Mouse (Mus musculus): ENCODE data around the gene Asna1.

Gene Asna1

DNA sequence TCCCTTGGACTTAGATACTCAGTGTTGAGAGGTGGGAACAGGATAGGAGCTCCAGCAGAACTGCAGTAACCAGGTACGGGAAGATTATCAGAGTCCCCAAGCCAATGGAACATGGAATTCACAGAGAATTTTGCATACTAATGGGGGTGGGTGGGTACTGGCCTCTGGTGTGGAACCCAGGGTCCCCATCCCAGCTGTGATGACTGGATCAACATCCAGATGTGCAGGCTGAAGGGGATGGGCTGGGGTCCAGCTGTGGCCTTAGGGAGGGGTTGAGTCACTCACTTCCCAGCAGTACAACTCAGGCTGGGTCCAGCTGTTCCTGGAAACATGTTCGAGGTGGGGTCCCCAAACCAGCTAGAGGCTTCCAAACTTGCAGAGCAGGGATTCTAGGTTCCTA, 37.2 kb downstream of the Asna1 start:
- DNase-seq = no peak

DNA sequence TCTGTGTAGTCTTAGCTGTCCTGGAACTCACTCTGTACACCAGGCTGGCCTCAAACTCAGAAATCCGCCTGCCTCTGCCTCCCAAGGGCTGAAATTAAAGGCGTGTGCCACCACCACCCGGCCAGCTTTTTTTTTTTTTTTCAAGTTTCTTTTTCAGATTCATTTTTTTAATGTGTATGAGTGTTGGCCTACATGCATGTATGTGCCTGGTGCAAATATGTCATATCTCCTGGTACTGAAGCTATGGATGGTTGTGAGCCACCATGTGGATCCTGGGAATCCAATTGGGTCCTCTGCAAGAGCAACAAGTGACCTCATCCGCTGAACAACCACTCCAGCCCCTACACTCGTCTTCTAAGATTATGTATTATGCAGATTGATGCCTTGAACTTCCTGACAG, 37.7 kb downstream of the Asna1 start:
- DNase-seq = no peak

DNA sequence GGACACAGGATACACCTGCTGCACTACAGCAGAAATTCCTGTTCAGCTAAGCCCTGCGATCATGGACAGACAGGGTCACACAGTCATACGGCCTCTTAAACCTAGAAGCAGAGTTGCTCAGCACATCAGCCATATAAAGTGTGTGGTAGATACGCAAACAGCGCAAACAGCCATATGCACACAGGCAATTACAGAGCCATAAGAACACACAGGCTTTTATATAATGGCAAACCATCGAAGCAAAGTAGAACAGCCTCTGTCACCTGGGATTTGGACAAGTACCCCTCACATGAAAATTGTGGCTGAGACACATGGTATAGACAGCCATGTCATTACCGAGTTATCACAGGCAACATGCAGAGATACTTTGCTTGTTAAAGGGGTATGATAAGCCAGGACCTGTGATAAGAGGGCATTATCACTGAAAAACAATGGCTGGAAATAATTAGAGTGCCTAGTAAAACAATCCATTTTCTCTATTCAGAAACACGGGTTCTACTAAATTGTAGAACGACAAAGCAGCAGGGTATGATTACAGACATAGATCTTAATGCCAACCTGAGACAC, 38.6 kb downstream of the Asna1 start:
- no peak for DNase-seq

DNA sequence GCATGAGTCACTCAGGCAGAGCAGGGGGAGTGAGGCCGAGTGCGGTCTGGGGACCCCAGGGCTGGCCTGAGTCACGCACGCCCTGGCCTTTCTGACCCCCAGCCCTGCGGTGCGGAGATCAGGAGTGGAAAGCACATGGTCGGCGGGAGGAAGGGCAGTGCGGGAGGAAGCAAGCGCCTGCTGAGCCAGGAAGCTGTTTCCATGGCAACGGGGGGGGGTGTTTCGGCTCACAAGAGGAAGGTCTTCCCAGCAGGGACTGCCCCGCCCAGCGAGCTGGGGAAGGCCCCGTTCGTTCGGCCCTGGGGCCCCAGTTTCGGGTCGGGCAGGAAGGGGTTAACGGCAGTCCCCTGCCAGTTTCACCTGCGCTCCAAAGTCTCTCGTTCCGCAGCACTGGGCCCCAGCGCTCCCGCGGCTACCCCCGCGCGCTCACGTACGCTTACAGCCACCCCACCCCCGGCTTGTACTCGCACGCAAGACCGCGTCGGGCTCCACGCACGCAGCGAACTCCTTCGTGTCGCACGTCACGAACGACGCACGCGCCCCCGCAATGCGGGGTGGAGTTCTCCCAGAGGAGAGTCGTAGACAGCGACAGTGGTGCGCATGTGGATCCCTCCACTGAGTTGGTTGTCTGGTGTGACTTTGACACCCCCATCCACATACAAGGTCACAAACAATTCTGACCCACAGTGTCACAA, 39.2 kb downstream of the Asna1 start:
- peak; percentile 92 for DNase-seq

DNA sequence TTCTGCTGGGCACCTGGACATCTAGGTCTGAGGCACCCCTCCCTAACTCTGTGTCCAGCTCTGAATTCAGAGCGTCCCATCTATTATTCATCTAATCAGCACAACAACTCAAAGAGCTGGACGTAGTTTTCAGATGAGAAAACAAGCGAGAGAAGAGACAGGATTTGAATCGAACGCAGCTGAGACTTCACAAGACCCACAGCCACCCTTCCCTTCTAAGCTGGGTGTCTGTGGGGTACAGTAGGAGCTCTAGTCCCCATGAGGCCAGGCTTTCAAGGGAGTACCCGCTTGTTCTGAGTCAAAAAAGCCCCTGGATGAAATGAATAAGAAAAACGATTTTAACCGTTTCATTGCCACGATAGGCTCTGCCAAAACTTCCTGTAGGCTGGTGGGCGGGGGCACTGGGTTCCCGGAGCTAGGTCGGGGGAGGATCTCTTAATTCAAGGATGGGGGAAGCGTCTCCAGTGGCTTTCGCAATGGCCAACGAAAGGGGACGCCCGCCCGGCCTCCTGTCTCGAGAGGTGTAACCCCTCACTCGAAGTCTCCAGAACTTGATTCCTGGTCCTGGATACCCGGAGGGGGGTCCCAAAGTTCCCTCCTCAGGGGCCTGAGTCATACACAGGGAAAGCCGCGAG, 39.9 kb downstream of the Asna1 start:
- DNase-seq = no peak

DNA sequence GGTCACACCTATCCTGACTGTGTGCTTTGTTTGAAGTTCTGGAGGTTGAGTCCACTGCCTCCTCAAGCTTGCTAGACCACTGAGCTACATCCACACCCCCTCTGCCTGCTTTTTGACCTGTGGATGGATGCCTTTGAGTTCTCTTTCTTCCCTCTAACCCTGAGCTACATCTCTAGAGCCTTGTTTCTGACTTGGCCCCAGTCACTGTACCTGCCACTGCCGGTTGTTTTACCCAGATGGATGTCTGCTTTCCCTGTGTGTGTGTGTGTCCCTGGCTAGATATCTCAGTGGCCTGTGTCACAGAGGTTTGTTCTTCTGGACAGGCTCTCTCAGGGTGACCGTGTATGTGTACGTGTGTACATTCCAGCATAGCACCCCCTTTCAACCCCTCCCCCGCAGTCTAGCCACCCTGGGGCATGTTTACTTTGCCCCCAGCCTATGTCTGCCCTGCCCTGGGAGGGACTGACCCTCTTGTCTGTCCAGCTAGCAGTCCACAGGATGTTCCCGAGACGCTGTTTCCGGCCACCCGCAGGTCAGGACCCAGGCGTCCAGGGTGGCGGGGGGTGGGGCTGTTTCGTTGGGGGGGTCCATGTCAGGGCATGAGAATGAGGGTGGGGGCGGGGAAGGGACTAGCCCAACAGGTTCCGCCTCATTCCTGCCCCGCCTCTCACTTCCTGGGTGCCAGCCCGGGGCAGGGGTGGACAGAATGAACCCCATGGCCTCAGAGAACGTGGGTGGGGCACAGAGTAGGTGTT, 40.6 kb downstream of the Asna1 start:
- DNase-seq = peak; percentile 78

DNA sequence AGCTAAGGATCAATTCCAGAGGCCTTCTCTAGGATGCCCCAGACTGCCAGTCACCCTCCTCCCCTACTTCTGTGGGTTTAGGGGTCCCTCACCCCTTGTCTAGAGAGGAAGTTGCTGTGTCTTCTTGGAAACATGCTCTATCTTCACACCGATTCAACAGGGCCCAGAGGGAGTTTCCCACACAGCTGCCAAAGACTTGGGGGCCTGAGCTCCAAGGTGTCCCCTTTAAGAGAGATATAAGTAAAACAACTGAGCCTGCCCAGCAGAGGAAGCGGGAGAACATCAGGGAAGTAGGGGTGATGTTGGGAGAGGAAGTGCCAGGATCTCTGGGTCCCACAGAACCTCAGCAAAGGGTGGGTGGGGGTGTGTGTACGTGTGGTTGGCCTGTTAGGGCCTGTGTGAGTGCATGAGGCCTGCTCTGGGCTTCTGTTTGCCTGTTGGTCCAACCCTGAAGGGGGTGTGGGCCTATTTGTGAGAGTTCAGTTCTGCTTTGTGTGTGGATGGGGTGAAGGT, 42.5 kb downstream of the Asna1 start:
- no peak for DNase-seq

DNA sequence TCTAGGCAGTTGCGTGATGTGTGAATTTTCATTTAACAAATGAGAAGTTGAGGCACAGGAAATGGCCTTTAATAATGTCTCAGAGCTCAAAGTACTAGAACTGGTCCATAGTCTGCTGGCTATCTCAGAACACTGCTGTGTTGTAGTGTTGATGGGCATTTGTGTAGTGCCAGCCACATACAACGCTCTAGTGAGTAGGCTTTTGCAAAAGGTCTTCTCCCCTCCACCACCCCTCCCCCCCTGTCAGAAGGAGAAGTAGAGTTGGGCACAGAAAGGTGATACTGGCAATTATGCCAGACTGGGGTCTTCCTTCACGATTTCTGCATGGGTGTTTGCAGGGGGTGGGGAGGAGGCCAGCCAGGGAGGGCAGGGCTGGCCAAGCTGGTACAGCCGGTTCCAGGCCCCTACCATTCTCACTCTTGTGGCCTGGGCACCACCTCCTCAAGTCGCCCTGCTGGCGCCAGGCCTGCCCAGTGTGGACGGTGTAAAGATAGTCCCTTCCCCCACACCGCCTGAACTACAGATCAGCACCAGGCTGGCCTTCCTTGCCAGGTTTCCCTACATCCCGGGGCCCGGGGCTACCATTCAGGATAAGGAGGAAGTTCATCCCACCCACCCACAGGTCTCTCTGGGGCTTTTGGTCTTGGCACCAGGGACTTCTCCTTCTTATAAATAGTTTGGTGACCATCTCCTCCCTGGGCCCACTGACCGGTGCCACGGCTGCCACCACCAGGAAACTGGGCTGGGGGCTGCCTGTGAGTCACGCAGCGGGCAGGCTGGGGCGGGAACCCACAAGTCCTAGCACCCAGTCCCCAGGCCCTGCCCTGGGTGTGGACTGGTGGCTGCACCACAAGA, 43.2 kb downstream of the Asna1 start:
- peak; percentile 69 for DNase-seq

DNA sequence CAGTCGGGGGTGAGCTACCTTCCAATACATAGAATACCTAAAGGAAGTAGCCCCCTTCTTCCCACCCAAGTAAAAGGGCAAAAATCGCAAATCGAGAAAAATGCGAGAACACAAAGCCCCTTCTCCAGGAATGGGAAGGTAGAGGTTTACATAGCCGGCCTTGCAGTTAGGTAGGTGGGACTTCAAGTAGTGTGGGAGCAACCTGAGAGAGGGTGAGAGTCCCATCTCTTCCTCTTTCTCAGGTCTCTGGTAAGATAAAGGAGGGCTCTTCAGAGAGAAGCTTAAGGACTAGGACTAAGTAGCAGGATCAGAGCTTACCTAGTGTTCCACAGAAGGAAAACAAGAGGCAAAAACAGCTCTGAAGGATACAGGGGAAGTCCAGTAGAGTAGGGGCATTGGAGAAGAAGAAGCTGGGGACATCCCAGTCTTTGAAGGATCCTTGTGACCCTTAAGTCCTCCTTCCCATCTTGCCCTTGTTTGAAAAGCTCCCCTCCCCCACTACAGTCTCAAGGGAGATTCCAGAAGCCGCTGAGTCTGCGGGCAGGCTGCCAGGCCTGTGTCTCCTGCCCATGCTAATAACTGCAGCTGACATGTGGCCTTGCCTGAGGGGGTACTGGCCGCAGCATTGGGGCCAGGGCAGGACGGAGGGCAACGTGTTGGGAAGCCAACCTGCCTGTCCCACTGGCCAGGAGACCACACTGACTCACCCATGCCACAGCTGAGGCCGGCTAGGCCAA, 44.3 kb downstream of the Asna1 start:
- DNase-seq = peak; percentile 98

DNA sequence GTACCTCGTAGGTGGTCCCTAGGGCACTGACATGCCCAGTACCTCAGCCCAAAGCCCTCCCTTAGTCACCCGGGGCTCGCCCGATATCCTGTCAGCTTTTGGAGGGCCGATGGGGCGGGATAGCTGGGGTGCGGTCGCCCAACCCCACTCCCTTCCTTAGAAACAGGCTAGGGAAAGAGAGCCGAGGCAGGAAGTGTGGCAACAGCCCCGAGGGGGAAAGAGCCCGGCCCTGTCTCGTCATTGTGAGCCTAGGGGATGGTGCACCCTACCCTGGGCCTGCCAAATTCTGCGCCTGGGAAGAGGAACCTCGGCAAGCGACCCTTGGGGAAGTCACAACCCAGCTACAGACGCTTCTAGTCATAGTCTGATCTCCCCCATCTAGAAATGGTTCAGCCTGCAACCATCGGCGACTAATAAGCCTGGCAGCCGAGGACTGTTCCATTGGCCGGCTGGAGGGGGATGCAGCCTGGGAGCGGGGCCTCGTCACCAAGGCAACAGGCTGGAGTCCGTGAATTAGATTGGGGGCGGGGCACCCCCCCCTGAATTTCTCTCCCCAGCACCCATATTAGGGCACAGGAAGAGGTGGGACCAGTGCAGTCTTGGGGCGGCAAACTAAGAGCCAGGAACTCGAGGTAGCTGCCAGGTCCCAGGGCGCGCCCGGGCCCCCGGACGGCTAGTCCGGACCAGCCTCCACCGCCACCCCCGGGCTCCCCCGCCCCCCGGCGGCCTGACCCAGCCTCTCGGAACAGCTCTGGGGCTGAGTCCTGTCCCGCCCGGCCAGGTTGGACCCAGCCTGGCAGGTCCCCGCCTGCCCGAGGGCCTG, 45.3 kb downstream of the Asna1 start:
- peak; percentile 98 for DNase-seq

DNA sequence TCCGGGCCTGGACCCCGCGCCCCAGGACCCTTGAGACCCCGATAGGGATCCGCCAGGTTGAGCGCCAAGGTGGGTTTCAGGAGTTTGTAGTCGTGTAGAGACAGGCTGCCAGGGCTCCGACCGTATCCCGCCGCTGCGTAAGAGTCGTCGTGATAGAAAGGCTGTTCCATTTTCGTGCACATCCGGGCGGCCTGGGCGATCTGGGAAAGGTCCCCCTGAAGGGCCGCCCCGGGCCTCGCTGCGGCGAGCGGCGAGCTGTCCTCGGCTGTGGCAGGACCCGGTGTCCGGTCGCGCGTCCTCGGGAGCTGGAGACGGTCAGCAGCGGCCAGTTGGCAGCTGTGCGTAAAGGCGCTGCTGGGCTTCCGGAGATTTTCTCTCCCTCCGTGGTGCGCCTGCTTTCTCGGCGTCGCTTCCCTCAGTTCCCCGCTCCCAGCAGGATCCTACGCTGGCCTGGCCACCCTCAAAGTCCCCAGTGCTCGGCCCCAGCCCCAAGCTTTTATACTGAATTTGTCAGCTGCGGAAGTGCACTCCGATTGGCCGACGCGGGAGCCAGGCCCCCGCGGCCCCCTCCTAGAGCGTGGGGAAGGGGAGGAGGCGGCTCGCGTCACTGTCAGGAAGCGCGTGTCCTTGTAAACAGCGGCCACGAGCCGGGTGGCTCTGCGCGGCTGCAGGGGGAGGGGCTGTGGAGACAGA, 46.7 kb downstream of the Asna1 start, which contains the start of gene Junb:
Junb (minus strand) TSS at position 471 of the 693 bp plus-strand sequence.
- DNase-seq = peak; percentile 97

DNA sequence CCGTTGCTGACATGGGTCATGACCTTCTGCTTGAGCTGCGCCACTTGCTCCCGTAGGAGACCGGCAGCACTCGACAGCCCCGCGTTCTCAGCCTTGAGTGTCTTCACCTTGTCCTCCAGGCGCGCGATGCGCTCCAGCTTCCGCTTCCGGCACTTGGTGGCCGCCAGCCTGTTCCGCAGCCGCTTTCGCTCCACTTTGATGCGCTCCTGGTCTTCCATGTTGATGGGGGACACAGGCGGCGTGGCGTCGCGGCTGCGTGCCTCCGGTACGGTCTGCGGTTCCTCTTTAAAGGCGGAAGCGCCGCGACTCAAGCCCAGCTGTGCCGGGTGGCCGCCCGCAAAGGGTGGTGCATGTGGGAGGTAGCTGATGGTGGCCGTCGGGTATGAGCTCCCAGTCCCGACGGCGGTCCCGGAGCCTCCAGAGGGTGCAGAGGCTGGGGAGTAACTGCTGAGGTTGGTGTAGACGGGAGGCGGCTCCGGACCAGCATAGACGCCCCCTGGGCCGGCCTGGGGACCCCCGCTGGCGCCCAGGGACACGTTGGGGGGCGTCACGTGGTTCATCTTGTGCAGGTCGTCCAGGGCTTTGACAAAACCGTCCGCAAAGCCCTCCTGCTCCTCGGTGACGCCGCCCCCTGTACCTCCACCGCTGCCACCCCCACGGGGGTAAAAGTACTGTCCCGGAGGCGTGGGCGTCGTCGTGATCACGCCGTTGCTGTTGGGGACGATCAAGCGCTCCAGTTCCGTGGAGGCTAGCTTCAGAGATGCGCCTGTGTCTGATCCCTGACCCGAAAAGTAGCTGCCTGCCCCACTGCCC, 47.4 kb downstream of the Asna1 start:
- DNase-seq = peak; percentile 70

DNA sequence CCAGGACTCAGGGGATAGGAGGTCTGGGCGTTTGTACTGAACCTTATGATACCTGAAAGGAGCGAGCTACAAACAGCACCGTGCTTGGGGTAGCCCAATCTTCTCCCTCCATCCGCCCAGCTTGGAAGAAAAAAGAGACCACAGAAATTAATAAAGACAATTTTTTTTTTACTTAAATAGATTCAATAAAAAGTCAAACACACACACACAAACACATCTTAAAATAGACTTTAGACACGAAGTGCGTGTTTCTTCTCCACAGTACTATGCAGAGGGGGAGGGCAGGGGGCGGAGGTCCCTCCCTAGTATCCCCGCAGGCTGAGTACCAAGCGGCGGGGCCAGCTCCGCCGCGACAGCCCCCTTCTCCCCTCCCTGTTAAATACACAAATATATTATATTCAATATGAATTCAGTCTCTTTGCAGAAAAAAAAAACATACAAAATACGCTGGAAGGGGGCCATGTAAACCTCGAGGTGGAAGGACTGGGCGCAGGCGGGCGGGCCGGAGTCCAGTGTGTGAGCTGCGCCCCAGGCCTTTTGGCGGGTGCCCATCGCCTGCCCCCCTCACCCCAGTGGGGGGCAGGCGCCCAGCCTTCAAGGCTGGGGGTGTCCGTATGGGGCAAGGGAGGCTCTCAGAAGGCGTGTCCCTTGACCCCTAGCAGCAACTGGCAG, 48.2 kb downstream of the Asna1 start:
- DNase-seq = no peak

DNA sequence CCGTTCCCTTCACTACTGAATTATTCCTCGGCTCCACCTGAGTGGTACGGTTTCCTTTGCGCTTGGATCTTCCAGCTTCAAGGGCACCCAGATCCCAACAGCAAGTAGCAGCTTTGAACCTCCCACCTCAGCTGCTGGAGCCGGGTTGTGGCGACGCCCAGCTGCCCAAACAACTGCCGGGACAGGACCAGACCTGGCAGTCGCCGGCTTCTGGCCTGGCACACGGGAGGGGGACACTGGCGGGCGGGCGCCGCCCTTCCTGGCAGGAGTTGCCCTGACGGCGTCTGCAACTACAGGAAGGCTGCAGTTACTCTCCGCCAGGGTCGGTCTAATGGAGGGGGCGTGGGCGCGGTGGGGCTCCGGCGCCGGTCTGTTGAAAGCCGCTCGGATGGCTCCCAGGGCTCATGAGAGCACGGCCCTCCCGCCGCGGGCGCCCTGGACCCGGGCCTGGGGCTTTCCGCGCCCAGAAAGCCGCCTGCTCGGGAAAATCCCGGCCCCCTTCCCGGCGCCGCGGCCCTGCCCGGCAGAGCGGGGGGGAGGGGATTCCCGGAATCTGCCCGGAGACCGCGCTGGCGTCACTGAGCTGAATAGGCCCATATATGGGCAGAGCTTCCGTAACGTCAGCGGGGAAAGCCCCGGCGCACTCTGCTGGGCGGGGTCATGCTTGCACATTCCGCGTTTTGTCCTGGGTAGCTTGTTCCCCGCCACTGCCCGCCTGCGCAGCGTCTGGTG, 48.9 kb downstream of the Asna1 start:
- peak; percentile 97 for DNase-seq

DNA sequence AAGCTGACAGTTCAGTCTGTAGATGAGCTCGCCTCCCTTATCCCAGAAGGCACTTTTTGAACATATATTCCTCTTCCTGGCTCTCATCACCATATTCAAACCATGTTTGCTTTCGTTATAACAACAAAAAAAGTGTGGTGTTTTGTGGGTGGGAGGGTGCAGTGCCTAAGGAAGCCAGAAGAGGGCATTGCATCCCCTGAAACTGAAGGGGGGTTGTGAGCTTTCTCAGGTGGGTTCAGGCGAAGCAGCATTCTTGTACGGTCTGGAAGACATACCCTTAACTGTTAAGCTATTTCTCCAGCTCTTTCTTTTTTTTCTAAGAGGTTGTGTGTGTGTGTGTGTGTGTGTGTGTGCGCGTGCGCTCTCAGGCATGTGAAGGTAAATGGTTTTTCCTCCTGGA, 49.6 kb downstream of the Asna1 start:
- peak; percentile 78 for DNase-seq

DNA sequence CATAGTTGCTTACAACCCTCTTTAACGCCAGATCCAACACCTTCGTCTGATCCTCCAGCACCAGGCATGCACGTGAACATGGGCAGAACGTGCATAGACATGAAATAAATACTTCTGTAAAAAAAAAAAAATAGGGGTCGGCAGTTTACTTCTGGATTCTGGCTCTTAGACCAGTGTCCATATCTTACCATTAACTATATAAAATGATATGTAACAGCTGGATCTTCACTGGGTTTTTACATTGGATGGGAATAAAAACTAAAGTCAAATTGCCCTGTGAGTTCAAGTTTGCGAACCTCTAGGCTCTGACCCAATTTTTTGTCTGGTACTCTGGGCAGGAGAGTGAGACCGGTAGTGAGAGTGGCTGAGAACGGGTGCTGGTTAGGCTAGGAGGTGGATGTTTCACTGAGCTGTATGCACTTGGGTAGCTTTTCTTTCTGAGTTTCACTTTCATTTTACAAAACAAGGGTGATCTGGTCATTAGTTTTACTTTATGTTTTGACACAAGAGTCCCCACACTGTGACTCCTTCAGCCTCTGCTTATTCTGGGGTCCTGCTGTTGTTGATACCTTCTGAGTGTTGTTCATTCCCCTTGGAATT, 50.4 kb downstream of the Asna1 start:
- peak; percentile 21 for DNase-seq

DNA sequence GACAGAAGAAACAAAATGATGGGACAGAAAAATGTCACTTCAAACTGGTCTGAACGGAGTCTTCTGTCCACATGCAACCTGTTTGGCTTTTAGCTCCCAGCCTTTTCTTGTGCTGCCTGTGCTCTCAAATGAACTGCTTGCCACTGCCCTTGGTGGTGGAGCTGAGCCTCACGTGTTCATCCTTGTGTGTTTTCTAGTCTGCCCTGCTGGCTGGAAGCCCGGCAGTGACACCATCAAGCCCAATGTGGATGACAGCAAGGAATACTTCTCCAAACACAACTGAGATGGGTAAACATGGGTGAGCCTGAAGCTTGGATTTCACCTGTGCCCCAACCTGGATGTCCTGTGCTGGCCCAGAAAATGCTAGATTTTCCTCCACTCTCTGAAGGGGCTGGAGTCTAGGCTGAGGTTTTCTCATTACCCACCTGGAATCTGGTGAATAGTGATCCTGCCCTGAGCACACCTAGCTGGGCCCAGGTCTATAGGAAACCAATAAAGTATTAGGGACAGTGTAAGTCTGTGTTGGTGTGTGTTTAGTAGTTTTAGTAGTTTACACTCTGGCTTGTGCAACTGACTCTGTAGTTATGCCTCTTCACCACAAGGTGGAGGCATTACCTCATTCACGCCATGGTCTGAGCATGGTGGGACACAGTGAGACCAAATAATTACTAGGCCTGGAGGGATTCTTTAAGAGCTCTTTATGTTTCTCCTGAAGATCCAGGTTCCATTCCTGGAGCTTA, 51.1 kb downstream of the Asna1 start:
- DNase-seq = peak; percentile 79

Measured in kidney, adult 9 months (tissue).